ENCODE assay signal across 25 mouse cellular contexts in genomic region chr4:56897511-56897910, GRCm38 (mm10). TPM values are rescaled to one million over a fixed set of nuclear protein-coding genes. Genes with fewer than 3 reads are reported as not detected.
DNase-seq lines count a peak whose midpoint lies in the region; ATAC-seq and TF ChIP-seq lines count a peak whose summit lies in the region.
"Had no signal": no experiment of that assay in that cellular context is flagged by ENCODE, and none has a peak within 500 bp of the region (broad histone marks: within the 10 kb centered on the region; RNA-seq: fewer than 3 reads in every experiment).

No protein-coding gene starts in this region.

- H3K4me3 ChIP-seq in gastrocnemius, adult 2 months, result no peak overlapping the region
- H3K4me3 ChIP-seq in kidney, postnatal 0 days (replicated peaks; ENCODE audit: low read depth, low read length), result no peak overlapping the region
- no peak overlapping the region for H3K4me3 ChIP-seq in lung, embryonic 14.5 days (ENCODE audit: low read depth, low read length)
- no peak overlapping the region for H3K4me3 ChIP-seq in midbrain, embryonic 13.5 days (replicated peaks)
- H3K4me3 ChIP-seq: embryonic facial prominence, embryonic 12.5 days; heart, embryonic 10.5 days; hindbrain, embryonic 10.5 days; neural tube, embryonic 15.5 days had no signal

- H3K9ac ChIP-seq in kidney, postnatal 0 days (ENCODE audit: low read depth, low read length), result no peak overlapping the region
- no peak overlapping the region for H3K9ac ChIP-seq in lung, embryonic 14.5 days
- H3K9ac ChIP-seq in midbrain, embryonic 13.5 days (replicated peaks), result no peak overlapping the region
- H3K9ac ChIP-seq: embryonic facial prominence, embryonic 12.5 days; neural tube, embryonic 15.5 days had no signal

- H3K4me2 ChIP-seq in kidney, postnatal 0 days (ENCODE audit: low read length), result no peak overlapping the region
- H3K4me2 ChIP-seq in lung, embryonic 14.5 days, result no peak overlapping the region
- H3K4me2 ChIP-seq in midbrain, embryonic 13.5 days (replicated peaks), result no peak overlapping the region
- H3K4me2 ChIP-seq: embryonic facial prominence, embryonic 12.5 days; neural tube, embryonic 15.5 days had no signal

- no peak overlapping the region; the same call in 1 of the 2 replicates for H3K27ac ChIP-seq in gastrocnemius, adult 2 months
- no peak overlapping the region for H3K27ac ChIP-seq in kidney, postnatal 0 days
- H3K27ac ChIP-seq in lung, embryonic 14.5 days (ENCODE audit: low read depth), result no peak overlapping the region
- no peak overlapping the region for H3K27ac ChIP-seq in midbrain, embryonic 13.5 days
- H3K27ac ChIP-seq: embryonic facial prominence, embryonic 12.5 days; hindbrain, embryonic 10.5 days; macrophage; neural tube, embryonic 15.5 days had no signal

- H3K27me3 ChIP-seq in kidney, postnatal 0 days (ENCODE audit: insufficient read depth, low read length), result no peaks in the 10 kb centered on the region
- no peaks in the 10 kb centered on the region for H3K27me3 ChIP-seq in lung, embryonic 14.5 days (ENCODE audit: insufficient read depth, low read length)
- no peaks in the 10 kb centered on the region for H3K27me3 ChIP-seq in midbrain, embryonic 13.5 days
- H3K27me3 ChIP-seq: embryonic facial prominence, embryonic 12.5 days; neural tube, embryonic 15.5 days; Patski had no signal

- intact Hi-C loops in gastrocnemius, adult 2 months (cut with DNase I), result no loop called here
- intact Hi-C loops in gastrocnemius, postnatal 36 days (cut with DNase I), result no loop called here

- H3K4me1 ChIP-seq in kidney, postnatal 0 days (replicated peaks; ENCODE audit: insufficient read depth, low read length), result no peaks in the 10 kb centered on the region
- no peaks in the 10 kb centered on the region for H3K4me1 ChIP-seq in lung, embryonic 14.5 days (ENCODE audit: insufficient read depth)
- H3K4me1 ChIP-seq in midbrain, embryonic 13.5 days (replicated peaks), result no peaks in the 10 kb centered on the region
- H3K4me1 ChIP-seq: embryonic facial prominence, embryonic 12.5 days; neural tube, embryonic 15.5 days had no signal

- 75% methylated on average over 3 of the region's 3 CpGs for WGBS in kidney, postnatal 0 days
- 79% methylated on average over 3 of the region's 3 CpGs for WGBS in lung, embryonic 14.5 days
- WGBS in midbrain, embryonic 13.5 days, result 78% methylated on average over 3 of the region's 3 CpGs

- H3K36me3 ChIP-seq in kidney, postnatal 0 days (ENCODE audit: insufficient read depth, low read length), result peaks cover 33% of the 10 kb centered on the region
- H3K36me3 ChIP-seq in lung, embryonic 14.5 days (ENCODE audit: insufficient read depth), result peaks cover 55% of the 10 kb centered on the region
- peaks cover 45% of the 10 kb centered on the region for H3K36me3 ChIP-seq in midbrain, embryonic 13.5 days

- peak; percentile 31 for TF ChIP-seq CTCF in gastrocnemius, adult 2 months (IDR thresholded peaks at IDR 0.05)
- TF ChIP-seq CTCF in kidney, postnatal 0 days (IDR thresholded peaks at IDR 0.05; ENCODE audit: low read depth), result peak; percentile 42; the same call in 1 of the 2 replicates
- peak; percentile 18; the same call in 1 of the 2 replicates for TF ChIP-seq CTCF in lung, embryonic 14.5 days (IDR thresholded peaks at IDR 0.05; ENCODE audit: low read depth)

- DNase-seq in gastrocnemius, adult 2 months, result no peak
- no peak for DNase-seq in gastrocnemius, postnatal 36 days
- DNase-seq in kidney, postnatal 0 days (ENCODE audit: low spot score), result no peak
- DNase-seq in kidney, postnatal 10 days, result no peak
- no peak for DNase-seq in lung, embryonic 14.5 days
- no peak for DNase-seq in lung, postnatal 25 days (ENCODE audit: low spot score)
- DNase-seq in testis, postnatal 10 days (ENCODE audit: low spot score), result no peak
- DNase-seq: adrenal gland, postnatal 10 days; cerebellum, adult 18-20 months; cerebellum, postnatal 14 days; kidney, adult 18-20 months; kidney, postnatal 25 days; right cerebral cortex, adult 18-20 months; right cerebral cortex, postnatal 4 days; thymus, adult 18-20 months; thymus, postnatal 4 days had no signal

- no peaks in the 10 kb centered on the region for H3K9me3 ChIP-seq in kidney, postnatal 0 days (replicated peaks; ENCODE audit: low read length)
- no peaks in the 10 kb centered on the region for H3K9me3 ChIP-seq in lung, embryonic 14.5 days (ENCODE audit: low read depth, low read length)
- no peaks in the 10 kb centered on the region for H3K9me3 ChIP-seq in midbrain, embryonic 13.5 days
- H3K9me3 ChIP-seq: G1E; neural tube, embryonic 15.5 days had no signal

- ATAC-seq in kidney, postnatal 0 days (replicated peaks; ENCODE audit: low FRiP score, low read depth), result no peak
- ATAC-seq in lung, embryonic 14.5 days (ENCODE audit: insufficient read depth), result no peak
- no peak for ATAC-seq in midbrain, embryonic 13.5 days
- ATAC-seq: activated CD4-positive, CD25-positive, alpha-beta regulatory T cell, adult 4 months; Patski had no signal

RNA-seq across cellular contexts. Expression of gene Ctnnal1, which starts 32.5 kb away (rescaled TPM):
- total RNA-seq in gastrocnemius, adult 2 months (2021), result 10 to 100 TPM in 1 of 2 experiments, 1 to 10 TPM in 1; 9.0 to 12.6 TPM
- 1 to 10 TPM; 8.3 to 9.2 TPM for total RNA-seq in gastrocnemius, postnatal 36 days (2021)
- polyA plus RNA-seq in kidney, postnatal 0 days (2015; fragmentation: Nextera tagmentation; extraction: Ambion mirVana), result 36.1 and 38.1 TPM in 2 replicates
- polyA plus RNA-seq in lung, embryonic 14.5 days (2014; fragmentation: Nextera tagmentation; extraction: Ambion mirVana), result 20.2 and 22.1 TPM in 2 replicates
- polyA plus RNA-seq in midbrain, embryonic 13.5 days (2015; fragmentation: Nextera tagmentation; extraction: Ambion mirVana), result 17.1 and 18.6 TPM in 2 replicates

RNA-seq across cellular contexts. Expression of gene Tmem245, which starts 49.7 kb away (rescaled TPM):
- total RNA-seq in gastrocnemius, adult 2 months (2021), result 10 to 100 TPM; 18.0 to 24.6 TPM
- 10 to 100 TPM; 16.3 to 23.9 TPM for total RNA-seq in gastrocnemius, postnatal 36 days (2021)
- 5.6 and 6.4 TPM in 2 replicates for polyA plus RNA-seq in kidney, postnatal 0 days (2015; fragmentation: Nextera tagmentation; extraction: Ambion mirVana)
- 11.7 and 12.9 TPM in 2 replicates for polyA plus RNA-seq in lung, embryonic 14.5 days (2014; fragmentation: Nextera tagmentation; extraction: Ambion mirVana)
- 7.0 and 7.2 TPM in 2 replicates for polyA plus RNA-seq in midbrain, embryonic 13.5 days (2015; fragmentation: Nextera tagmentation; extraction: Ambion mirVana)
